Mouse (Mus musculus) ES-CJ7 (cell line): ENCODE data around the gene Gm35315.
"Not testable (repeated sequence)": the region's sequence is repeated elsewhere in the genome, so short reads cannot be mapped to it uniquely, and the experiment has no call there.

Experiments
- DNase-seq: peaks from one replicate; pipeline ENCODE4 v3.0.0; 2011; ENCODE audit warnings: low read depth, low spot score

The Gm35315 gene

DNA sequence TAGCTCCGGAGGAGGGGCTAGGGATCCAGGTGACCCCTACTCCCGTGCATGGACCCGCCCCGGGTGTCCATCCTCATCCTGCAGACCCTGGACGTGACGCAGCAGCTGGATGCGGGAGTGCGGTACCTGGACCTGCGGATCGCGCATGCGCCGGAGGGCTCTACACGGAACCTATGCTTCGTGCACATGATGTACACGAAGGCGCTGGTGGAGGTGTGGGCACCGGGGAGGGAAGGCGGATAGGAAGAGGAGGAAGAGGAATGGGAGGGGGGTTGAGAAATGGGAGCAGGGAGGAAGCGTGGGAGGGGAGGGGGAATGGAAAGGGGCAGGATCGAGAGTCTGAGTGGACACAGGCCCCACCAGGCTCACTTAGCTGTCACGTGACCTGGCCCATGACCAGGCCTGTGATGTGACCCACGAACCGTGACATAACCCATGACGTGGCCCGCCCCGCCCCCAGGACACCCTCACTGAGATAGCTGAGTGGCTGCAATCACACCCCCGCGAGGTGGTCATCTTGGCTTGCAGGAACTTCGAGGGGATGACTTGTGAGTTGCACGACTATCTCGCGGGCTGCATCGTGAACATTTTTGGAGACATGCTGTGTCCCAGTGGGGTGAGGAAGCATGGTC lies 7.6 kb upstream of the Gm35315 start:
- peak; percentile 33 for DNase-seq

DNA sequence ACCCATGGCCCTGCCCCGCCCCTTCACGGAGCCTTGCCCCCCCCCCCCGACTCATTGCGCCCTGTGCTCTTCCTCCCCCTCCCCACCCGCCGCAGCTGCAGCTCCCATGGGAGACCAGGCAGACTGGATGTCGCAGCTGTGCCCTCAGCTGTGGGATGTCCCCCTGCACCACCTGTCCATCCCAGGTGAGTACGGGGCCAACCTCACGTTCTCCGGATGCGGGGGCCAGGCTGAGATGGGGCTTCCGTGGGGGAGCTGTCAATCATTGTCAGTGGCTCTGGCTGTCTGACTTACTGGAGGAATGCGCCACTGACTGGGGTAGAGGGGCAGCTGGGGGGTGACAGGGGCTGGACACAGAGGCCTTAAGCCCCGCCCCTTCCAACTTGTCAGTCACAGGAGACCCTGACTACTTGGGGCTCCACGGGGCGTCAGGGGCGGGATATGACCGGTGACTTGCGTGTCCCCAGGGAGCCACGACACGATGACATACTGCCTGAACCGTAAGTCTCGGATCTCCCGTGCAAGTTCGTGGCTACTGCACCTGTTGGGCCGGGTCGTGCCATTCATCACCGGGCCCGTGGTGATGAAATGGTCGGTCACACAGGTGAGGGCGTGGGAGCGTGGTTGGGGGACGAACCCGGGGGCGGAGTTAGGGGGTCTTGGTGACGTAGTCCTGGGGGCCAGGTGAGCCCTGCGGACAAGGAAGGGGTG lies 6.9 kb upstream of the Gm35315 start:
- DNase-seq: no peak

DNA sequence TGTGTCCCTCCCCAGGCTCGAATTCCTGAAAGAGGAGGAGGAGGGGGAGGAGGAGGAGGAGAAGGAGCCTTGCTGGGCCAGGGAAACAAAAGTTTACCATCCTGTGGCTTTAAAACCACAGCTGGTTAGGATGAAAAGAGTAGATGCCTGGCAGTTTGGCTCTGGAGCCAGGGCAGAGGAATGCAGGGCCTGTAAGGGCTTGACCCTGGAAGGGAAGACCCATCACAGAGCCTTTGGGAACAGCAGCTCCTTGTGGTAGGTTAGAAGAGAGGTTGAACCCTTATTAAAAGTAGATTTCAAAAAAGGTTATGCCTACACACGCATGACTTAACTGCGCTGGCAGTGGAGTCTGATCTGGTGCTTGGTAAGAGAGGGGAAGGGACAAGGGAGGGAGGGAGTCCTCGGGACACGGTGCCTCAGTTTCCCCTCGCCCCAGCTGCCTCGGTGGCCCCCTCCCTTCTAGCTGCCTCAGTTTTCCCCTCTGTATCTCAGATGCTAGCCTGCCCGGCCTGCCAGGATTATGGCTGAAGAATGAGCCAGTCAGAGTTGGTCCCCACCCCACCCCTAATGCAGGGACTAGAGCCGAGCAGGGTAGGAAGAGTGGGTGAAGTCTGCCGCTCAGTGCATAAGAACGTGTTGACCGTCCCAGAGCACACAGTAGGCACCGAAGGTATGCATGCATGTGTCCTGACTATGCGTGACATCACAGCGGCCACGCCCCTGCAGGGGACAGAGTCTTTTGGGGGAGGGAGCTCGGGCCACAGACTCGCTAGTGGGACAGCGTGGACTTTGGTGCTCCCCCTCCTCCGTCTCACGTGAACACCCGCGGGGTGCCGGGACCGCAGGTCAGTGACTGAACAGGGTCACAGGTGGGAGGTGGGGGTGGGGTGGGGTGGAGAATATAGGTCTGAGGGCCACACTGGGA lies 5.7 kb upstream of the Gm35315 start, which contains the start of gene Plcxd1:
Plcxd1 (plus strand) TSS at position 314 of the 925 bp plus-strand sequence.
- peak; percentile 62 for DNase-seq

DNA sequence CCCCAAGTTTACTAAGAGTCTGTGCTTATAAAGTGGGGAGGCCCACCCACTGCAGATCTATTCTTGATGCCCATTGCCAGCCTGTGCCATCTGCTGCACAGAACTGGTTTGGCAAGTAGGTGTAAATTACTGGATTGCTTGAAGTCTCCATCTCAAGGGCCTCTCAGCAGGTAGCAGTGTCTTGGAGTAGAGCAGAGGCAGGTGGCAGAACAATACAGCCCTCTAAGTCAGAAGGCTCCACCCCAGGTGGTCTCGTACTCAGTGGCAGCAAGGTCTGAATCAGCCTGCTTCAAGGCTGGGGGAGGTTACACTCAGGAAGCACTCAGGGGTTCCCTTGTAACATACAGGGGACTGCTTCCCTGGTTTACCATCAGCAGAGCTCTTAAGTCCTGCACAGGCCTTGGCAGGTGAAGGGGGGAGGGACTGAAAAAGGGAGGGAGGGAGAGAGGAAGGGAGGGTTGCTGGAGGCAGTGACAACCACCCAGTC lies 4.8 kb upstream of the Gm35315 start:
- DNase-seq: peak; percentile 96

DNA sequence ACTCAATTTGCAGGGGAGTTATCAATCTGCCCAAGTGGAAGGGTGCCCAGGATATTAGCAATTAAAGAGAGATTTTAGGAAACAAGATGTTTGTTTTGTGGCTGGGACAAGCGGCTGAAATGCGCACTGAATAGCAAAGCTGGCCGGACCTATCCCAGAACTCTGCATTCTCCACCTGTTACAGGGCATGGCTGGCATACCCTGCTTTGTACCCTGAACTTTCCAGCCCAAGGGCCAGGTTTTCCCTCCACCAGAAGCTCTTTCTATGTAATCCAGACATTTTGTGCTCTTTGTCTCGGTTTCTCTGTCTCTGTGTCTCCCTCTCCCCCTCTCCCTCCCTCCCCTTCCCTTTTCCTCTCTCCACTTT lies 610 bp upstream of the Gm35315 start:
- no peak for DNase-seq

DNA sequence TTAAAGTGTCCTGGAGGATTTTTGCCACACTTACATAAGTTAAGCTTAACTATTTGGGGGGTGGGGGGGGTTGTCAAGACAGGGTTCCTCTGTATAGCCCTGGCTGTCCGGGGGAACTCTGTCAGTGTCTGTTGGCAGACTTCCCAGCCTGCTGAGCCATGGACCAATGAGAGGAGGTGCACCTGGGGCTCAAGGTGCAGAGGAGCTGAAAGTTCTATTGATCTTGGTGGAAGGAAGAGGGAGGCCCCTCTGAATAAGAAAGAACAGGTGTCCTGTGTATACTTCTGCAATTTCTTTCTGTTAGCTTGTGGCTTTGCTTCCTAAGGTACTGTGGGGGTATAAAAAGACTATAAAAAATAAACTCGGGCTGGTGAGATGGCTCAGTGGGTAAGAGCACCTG lies 2.7 kb downstream of the Gm35315 start:
- no peak for DNase-seq

DNA sequence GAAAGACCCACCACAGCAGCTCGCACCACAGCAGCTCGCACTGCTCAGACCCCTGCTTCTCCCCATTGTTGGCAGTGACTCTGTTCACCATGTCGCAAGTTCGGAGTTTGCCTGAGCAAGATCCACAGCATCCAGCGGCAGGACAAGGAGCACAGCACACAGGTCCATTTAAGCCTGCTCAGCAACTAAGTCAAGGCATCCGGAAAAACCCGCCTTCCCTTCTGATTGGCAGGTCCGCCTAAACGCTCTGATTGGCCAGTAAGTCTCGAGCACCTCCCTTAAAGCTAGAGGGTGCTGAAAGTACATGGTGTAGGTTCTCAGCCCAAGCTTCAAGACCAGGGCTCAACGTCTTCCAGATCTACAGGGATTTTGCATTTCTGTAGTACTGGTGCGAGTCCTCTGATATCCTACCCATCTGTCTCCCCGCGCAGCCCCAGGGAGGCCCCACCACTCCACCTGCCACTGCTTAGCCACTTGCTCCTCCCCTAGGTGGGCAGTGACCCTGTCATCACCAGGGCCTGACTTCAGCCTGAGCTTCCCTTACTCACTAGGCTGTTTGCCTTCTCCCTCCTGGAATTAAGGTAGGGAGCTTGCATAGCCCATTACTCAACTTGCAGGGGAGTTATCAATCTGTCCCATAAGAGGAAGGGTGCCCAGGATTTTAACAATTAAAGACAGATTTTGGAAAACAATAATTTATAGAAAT lies 7.9 kb downstream of the Gm35315 start:
- DNase-seq: peak; percentile 89

DNA sequence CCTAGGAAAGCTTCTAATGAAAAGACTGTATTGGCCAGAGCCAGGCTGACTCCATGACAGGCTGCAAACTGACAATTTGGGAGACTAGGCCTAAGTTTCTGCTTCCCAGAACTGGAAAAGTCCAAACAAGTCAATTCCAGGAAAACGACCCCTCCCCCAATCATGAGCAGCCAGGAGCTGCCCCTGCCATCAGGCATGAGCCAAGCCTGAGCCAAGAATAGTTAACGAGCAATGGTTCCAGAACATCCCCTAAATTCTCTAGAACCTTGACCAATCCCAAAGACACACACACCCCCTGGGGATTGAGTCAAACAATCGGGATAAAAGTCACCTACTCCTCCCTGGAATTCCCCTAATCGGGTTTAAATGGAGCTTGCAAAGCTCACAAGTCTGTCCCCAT lies 11.3 kb downstream of the Gm35315 start:
- DNase-seq: peak; percentile 83

DNA sequence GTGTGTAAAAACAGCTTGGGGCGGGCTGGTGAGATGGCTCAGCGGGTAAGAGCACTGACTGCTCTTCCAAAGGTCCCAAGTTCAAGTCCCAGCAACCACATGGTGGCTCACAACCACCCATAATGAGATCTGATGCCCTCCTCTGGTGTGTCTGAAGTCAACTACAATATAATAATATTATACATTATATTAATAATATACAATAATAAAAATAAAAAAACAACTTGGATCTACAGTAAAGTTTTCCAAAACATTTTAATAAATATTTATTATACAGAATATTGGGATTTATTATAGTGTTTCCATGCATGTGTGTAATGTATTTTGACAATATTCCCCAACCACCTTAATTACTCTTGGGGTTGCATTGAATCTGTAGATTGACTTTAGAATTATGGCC lies 21.8 kb downstream of the Gm35315 start, which contains the start of gene Gm17655:
Gm17655 (minus strand) TSS at position 101 of the 400 bp plus-strand sequence.
- not testable (repeated sequence) for DNase-seq

DNA sequence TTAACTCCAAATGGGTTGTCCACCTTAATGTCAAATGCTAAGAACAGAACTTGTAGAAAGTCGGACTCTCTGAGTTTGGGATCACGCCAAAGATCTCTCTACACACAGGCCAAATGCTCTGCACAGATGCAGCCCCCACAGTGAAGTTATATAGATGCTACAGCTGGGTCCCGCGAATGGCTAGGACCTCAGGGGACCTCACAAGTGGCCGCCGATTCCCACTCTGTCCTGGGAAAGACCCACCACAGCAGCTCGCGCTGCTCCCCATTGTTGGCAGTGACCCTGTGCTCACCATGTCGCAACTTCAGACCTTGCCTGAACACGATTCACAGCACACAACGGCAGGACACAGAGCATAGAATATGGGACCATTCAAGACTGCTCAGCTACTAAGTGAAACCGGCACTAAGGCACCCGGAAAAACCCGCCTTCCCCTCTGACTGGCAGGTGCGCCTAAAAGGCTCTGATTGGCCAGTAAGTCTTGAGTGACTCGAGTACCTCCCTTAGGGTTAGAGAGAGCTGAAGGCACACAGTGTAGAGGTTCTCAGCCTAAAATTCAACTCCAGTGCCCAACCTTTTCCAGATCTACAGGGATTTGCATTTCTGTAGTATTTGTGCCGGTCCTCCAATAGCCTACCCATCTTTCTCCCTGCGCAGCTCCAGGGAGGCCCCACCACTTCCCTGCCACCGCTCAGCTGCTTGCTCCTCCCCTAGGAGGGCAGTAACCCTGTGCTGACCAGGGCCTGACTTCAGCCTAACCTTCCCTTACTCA lies 36.4 kb downstream of the Gm35315 start:
- DNase-seq: peak; percentile 86
